Comparison of ENCODE assay signal across 21 mouse cellular contexts in genomic region chr16:12731588-12731987, GRCm38 (mm10).
DNase-seq lines count a peak whose midpoint lies in the region; ATAC-seq and TF ChIP-seq lines count a peak whose summit lies in the region.
"Had no signal": no experiment of that assay in that cellular context is flagged by ENCODE, and none has a peak within 500 bp of the region (broad histone marks: within the 10 kb centered on the region; RNA-seq: fewer than 3 reads in every experiment).

No protein-coding gene starts in this region.

- TF ChIP-seq POLR2A in lung, adult 2 months (IDR thresholded peaks at IDR 0.05; ENCODE audit: borderline replicate concordance, extremely low read depth, low read depth, low read length): no peak

- no peaks in the 10 kb centered on the region for H3K9me3 ChIP-seq in lung, embryonic 14.5 days (ENCODE audit: low read depth, low read length)
- no peaks in the 10 kb centered on the region for H3K9me3 ChIP-seq in lung, postnatal 0 days (ENCODE audit: low read length)
- no peaks in the 10 kb centered on the region for H3K9me3 ChIP-seq in lung, embryonic 16.5 days (ENCODE audit: control insufficient read depth, low read length)
- H3K9me3 ChIP-seq: G1E had no signal

- no peaks in the 10 kb centered on the region for H3K27me3 ChIP-seq in lung, embryonic 14.5 days (ENCODE audit: insufficient read depth, low read length)
- no peaks in the 10 kb centered on the region for H3K27me3 ChIP-seq in lung, postnatal 0 days (replicated peaks; ENCODE audit: insufficient read depth, low read length)
- H3K27me3 ChIP-seq in lung, embryonic 16.5 days (ENCODE audit: control insufficient read depth, insufficient read depth, low read depth, low read length): no peaks in the 10 kb centered on the region
- H3K27me3 ChIP-seq: Patski had no signal

- TF ChIP-seq EP300 in lung, postnatal 0 days (IDR thresholded peaks at IDR 0.05): no peak

- no peaks in the 10 kb centered on the region for H3K4me1 ChIP-seq in lung, embryonic 14.5 days (ENCODE audit: insufficient read depth)
- no peaks in the 10 kb centered on the region for H3K4me1 ChIP-seq in lung, postnatal 0 days (ENCODE audit: insufficient read depth, low read depth, low read length)
- no peaks in the 10 kb centered on the region for H3K4me1 ChIP-seq in lung, embryonic 16.5 days (replicated peaks; ENCODE audit: control insufficient read depth, insufficient read depth, low read length)
- H3K4me1 ChIP-seq in lung, adult 2 months (ENCODE audit: control insufficient read depth, insufficient read depth, low read length): no peaks in the 10 kb centered on the region

- H3K4me3 ChIP-seq in lung, embryonic 14.5 days (ENCODE audit: low read depth, low read length): no peak overlapping the region
- H3K4me3 ChIP-seq in lung, postnatal 0 days (ENCODE audit: low read depth, low read length): no peak overlapping the region
- no peak overlapping the region for H3K4me3 ChIP-seq in lung, embryonic 16.5 days (ENCODE audit: low read length)
- no peak overlapping the region for H3K4me3 ChIP-seq in lung, adult 2 months (replicated peaks; ENCODE audit: extremely low read depth, low read depth, low read length)

- no peak overlapping the region for H3K4me2 ChIP-seq in lung, embryonic 14.5 days
- H3K4me2 ChIP-seq in lung, postnatal 0 days (replicated peaks; ENCODE audit: low read depth, low read length): no peak overlapping the region
- H3K4me2 ChIP-seq in lung, embryonic 16.5 days (ENCODE audit: low read depth, low read length): no peak overlapping the region

- no peak overlapping the region for H3K27ac ChIP-seq in lung, embryonic 14.5 days (ENCODE audit: low read depth)
- no peak overlapping the region for H3K27ac ChIP-seq in lung, postnatal 0 days (ENCODE audit: low read length)
- no peak overlapping the region for H3K27ac ChIP-seq in lung, embryonic 16.5 days (ENCODE audit: low read length)

- 32% methylated on average over 2 of the region's 2 CpGs for WGBS in lung, embryonic 14.5 days
- WGBS in lung, postnatal 0 days: 49% methylated on average over 2 of the region's 2 CpGs
- WGBS in lung, embryonic 16.5 days: 39% methylated on average over 2 of the region's 2 CpGs
- WGBS in lung, adult 2 months: 53% methylated on average over 2 of the region's 2 CpGs

- DNase-seq in heart, adult 11 months: peak; percentile 19
- DNase-seq in heart, postnatal 14 days: no peak
- peak; percentile 69 for DNase-seq in lung, embryonic 14.5 days
- DNase-seq in lung, postnatal 0 days (ENCODE audit: low spot score): no peak
- DNase-seq in lung, adult 2 months: no peak
- peak; percentile 0 for DNase-seq in lung, postnatal 36 days
- no peak for DNase-seq in lung, postnatal 4 days
- DNase-seq: adrenal gland, adult 2 months; adrenal gland, adult 8-10 months; adrenal gland, postnatal 10 days; adrenal gland, postnatal 14 days; adrenal gland, postnatal 25 days; adrenal gland, postnatal 36 days; B cell, adult 2 months; cerebellum, adult 11 months; cerebellum, adult 11-12 months had no signal

- no peaks in the 10 kb centered on the region for H3K36me3 ChIP-seq in lung, embryonic 14.5 days (ENCODE audit: insufficient read depth)
- no peaks in the 10 kb centered on the region for H3K36me3 ChIP-seq in lung, postnatal 0 days (ENCODE audit: insufficient read depth, low read length)
- H3K36me3 ChIP-seq in lung, embryonic 16.5 days (ENCODE audit: control insufficient read depth, insufficient read depth, low read length): no peaks in the 10 kb centered on the region
- H3K36me3 ChIP-seq: G1E had no signal

- intact Hi-C loops in heart, postnatal 14 days (cut with DNase I): no loop called here

- peak; percentile 58; the same call in 1 of the 2 replicates for ATAC-seq in lung, embryonic 14.5 days (ENCODE audit: insufficient read depth)
- ATAC-seq in lung, postnatal 0 days: no peak
- peak; percentile 23; the same call in 1 of the 2 replicates for ATAC-seq in lung, embryonic 16.5 days (ENCODE audit: low read depth)
- ATAC-seq: activated CD4-positive, CD25-positive, alpha-beta regulatory T cell, adult 4 months; CD4-positive, CD25-positive, alpha-beta regulatory T cell, adult 4 months; Patski had no signal

- no peak overlapping the region for H3K9ac ChIP-seq in lung, embryonic 14.5 days
- H3K9ac ChIP-seq in lung, postnatal 0 days (replicated peaks; ENCODE audit: low read depth): no peak overlapping the region
- no peak overlapping the region for H3K9ac ChIP-seq in lung, embryonic 16.5 days (ENCODE audit: low read length)

- no peak for TF ChIP-seq CTCF in lung, embryonic 14.5 days (IDR thresholded peaks at IDR 0.05; ENCODE audit: low read depth)
- TF ChIP-seq CTCF in lung, postnatal 0 days (IDR thresholded peaks at IDR 0.05): no peak
- no peak for TF ChIP-seq CTCF in lung, adult 2 months (IDR thresholded peaks at IDR 0.05; ENCODE audit: insufficient read depth, low read length)

Comparison
In these comparisons a context has a peak if more than half of its experiments do, and no peak if none do; other contexts are left out.
1. DNase-seq: peak in heart, adult 11 months (single experiment), lung, embryonic 14.5 days (single experiment) and lung, postnatal 36 days (single experiment); none in heart, postnatal 14 days (0 of 2), lung, postnatal 0 days (single experiment), lung, adult 2 months (single experiment) and lung, postnatal 4 days (0 of 2).